Mouse (Mus musculus): ENCODE results near the gene Dnaja1.

The Dnaja1 gene

GRCm38 (mm10) chr4:40722011-40722666 is at the start of gene Dnaja1:
TSS of gene Dnaja1 (plus strand) at chr4:40722150.
- peak; percentile 95 to 100 for DNase-seq (ENCODE audit: low spot score in 2 of 2)

DNA sequence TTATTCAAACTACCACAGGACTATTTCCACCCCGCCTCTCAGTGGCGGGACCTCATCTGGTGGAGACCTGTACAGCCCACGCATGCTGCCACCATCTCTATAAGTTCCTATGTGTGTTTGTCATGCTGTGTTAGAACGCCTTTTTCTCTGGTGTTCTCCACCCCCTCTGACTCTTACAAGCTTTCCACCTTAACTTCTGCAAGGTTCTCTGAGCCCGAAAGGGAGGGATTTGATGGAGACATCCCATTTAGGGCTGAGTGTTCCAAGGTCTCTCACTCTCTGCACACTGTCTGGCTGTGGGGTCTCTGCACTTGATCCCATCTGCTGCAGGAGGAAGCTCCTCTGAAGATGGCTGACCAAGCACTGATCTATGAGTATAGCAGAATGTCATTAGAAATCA is 48.4 kb upstream of the Dnaja1 start:
- DNase-seq (ENCODE audit: low spot score in 2 of 2): no peak

GRCm38 (mm10) chr4:40676338-40676737 is 45.6 kb upstream of the Dnaja1 start:
- no peak for DNase-seq (ENCODE audit: low spot score in 2 of 2)

DNA sequence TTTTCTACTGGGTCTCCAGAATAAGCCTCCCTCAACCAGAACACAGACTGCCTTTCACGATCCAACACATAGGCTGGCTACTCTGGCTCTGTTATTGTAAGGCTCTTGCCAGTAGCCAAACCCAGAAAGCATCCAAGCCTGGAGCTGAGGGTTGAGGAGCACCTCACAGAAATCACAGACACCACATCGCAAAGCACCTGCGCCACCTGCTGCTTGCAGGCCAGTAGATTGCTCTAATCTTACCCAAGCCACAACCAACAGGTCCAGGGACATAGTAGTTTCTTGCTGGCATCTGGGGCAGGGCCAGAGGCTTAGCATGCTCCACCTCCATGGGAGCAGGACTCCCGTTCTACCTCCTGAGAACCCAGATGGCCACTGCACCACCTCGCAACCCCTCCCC is 44.8 kb upstream of the Dnaja1 start:
- no peak for DNase-seq (ENCODE audit: low spot score in 2 of 2)

DNA sequence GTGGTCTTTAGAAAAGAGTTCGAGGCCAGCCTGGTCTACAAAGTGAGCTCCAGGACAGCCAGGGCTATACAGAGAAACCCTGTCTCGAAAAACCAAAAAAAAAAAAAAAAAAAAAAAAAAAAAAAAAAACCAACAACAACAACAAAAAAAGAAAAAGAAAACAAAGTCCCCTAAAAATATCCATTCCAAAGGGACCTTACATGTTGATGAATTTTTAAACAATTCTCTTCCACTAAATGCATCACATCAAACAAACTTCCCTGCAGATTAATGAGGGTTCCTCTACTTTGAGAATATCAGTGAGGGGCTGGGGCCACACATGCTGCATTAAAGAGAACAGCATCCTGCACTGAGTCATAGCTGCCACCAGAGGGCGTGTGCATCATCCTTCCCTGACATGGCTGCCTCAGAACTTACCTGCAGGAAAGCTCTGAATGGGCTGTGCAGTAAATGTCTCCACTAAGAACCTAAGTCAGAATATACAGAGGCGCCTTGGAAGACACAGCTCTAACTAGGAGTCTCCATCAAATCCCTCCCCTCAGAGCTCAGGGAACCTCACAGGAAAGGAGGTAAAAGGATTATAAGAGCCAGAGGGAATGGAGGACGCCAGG is 41.6 kb upstream of the Dnaja1 start:
- peak in 1 of 2 experiments; percentile 51 for DNase-seq (ENCODE audit: low spot score in 2 of 2)

DNA sequence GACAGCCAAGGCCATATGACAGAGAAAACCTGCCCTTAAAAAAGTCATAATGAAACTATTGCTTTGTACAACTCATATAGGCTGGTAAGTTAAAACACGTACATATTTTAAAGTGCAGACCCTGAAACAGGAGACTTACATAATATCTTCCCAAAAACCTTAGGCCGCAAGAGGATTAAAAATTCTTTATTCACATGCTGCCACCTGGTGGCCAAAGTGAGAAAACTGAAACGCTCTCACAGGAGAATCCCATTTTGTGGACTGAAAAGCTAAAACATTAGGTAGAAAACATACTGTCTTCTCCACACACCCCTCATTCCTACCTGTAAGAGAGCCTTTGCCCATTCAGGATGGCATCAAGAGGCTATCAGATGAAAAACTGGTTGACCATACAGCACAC is 40.0 kb upstream of the Dnaja1 start:
- DNase-seq (ENCODE audit: low spot score in 2 of 2): peak in 1 of 2 experiments; percentile 37

DNA sequence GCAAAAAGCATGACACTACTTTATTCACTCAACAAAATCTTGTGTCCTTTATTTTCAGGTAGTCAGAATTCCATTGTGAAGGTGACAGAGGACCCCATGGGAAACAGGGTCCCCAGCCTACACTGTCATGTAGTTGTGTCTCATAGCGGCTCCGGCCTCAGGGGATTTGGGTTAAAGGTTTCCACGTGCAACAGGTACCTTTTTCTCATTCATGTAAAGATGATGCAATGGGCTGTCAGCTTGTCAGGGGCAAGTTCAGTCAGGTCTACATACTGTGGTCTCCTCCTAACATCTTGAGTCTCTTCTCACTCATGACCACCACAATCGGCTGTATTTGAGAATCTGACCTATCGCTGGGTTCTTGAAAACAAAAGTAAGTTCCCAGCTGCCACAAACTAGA is 39.6 kb upstream of the Dnaja1 start:
- no peak for DNase-seq (ENCODE audit: low spot score in 2 of 2)

- DNase-seq (ENCODE audit: low spot score in 2 of 2): no peak
These were observed 38.6 kb upstream of the Dnaja1 start for GRCm38 (mm10) chr4:40683306-40683705.

GRCm38 (mm10) chr4:40691100-40691499 is 30.9 kb upstream of the Dnaja1 start:
- no peak for DNase-seq (ENCODE audit: low spot score in 2 of 2)

- DNase-seq (ENCODE audit: low spot score in 2 of 2): no peak
These were observed 24.9 kb upstream of the Dnaja1 start for GRCm38 (mm10) chr4:40697059-40697458.

GRCm38 (mm10) chr4:40700216-40700615 is 21.7 kb upstream of the Dnaja1 start:
- no peak for DNase-seq (ENCODE audit: low spot score in 2 of 2)

DNA sequence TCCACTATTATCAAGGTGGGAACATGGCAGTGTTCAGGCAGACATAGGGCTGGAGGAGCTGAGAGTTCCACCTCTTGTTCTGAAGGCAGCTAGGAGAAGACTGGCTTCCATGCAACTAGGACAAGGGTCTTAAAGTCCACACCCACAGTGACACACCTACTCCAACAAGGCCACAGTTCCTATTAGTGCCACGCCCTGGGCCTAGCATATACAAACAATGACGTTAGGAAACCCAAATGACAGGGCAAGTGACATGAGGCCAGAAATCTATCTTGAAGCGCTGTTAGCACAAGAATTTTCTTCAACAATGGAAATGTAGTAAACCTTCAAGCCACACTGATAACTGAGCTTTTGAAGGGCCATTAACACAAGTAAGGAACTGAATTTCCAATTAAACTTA is 20.2 kb upstream of the Dnaja1 start:
- no peak for DNase-seq (ENCODE audit: low spot score in 2 of 2)

DNA sequence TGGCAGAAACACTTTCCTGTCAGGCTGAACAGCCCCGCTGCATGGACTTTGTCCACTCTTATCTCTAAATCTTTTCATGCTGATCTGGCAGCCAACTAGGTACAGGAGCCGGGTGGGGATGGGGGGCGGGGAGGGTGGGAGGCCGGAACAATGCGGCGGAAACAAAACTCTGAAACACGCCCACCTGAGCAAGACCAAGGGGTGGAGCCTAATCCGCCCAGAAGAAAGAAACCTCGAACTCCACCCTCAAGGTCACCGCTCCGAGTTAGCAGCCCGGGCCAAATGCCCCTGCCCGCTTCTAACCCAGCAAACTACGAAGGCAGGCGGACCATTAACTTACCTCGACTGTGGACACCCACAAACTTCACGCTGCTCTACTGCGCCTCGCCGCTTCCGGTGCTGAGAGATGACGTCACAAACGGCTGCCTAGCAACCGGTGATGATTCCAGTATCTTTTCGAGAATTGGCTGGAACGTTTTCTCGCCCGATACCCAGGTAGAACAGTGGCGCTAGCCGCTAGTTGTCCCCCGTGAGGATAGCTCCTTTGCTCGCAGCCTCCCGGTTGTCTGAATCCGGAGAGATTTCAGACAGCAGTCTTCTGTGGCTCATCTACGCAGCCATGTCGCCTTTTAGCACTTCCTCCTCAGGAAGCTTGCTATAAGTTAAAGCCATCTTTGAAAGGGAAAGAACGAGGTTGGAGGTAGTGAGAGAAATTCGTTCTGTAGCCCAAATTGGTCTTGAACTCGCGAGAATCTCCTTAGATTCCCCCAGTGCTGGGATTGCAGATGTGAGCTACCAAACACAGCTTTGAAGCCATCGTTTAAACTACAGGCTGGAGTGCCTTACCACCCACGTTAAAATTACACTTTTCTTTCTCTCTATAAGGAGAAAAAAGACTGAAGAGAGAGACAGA is 18.9 kb upstream of the Dnaja1 start, which contains the start of gene Aptx:
Aptx (minus strand) TSS at position 398 of the 913 bp plus-strand sequence.
- peak; percentile 94 to 95 for DNase-seq (ENCODE audit: low spot score in 2 of 2)

DNA sequence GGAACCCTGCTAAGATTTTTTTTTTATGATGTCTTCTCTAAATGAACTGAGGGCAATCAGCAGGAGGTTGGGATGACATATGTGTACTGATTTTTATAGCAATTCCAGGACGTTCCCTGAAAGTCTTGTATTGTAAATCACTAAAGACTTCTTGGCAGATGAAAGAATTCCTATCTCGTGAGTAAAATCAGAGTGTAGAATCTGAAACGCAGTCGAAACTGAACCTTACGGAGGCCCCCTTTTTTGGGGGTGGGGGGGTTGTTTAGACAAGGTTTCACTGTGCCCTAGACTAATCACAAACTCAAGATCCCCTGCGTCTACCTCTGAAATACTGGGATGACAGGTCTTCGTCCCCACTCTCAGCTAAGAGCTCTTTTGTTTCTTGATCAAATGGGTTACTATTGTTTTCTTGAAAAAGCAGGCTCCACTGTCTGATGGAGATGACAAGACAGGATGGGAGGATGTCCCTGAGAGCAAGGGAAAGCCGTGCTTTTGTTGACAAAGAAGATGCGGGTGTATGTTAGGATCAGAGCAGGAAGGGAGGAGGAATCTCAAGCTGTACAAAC is 18.2 kb upstream of the Dnaja1 start:
- DNase-seq (ENCODE audit: low spot score in 2 of 2): no peak

DNA sequence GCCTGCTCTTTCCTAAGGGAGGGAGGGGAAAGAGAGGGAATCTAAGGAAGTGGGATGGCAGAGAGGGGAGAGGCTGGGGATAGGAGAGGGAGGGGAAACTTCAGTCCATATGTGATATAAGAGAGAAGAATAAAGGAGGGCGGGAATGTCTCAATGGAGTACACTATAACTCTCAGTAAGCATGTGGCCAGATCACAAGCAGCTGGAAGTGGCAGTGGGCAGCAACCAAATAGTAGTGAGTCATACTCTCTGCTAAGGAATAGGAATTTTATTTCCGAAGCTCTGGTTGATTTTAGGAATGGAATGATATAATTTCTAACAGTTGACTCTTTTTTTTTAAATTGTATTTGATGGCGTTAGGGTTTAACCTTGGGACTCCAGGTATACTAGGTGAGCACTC is 4.8 kb upstream of the Dnaja1 start:
- DNase-seq (ENCODE audit: low spot score in 2 of 2): no peak

- DNase-seq (ENCODE audit: low spot score in 2 of 2): peak; percentile 15 to 23
These were observed 1.0 kb upstream of the Dnaja1 start for GRCm38 (mm10) chr4:40720910-40721309.

DNA sequence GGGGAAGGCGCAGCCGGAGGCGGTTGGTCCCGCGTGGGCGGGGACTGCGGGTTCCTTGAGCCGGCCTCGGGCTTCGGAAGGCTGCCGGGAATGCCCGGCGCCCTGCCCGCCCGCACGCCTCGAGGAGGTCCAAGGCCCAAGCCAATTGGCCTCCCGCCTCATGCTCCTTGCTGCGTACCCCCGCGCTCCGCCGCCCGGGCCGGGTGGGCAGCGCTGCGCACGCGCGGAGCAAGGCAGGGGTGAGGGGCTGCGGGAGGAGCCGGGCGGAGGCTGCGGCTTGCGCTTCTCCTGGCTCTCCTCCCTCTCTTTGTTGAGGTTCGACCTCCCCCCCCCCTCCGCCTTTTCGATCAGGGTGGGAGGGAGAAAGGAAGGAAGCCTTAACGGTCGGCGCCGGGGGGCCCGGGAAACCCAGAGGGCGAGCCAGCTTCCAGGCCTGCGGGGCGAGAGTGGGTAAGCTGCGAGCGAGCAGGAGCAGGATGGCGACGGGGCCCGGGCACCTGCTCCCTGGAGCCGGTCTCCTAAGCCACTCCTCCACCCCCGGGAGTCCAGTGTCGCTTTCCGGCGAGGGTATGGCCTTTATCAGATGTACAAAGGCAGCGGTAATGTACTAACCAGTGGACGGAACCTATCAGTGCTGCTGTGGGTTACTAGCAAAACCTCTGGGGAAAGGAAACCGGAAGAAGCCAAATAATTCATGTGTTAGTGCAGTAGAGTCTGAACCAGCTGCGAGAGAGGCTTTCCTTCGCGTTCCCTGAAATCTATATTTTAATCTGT is 924 bp downstream of the Dnaja1 start:
- DNase-seq (ENCODE audit: low spot score in 2 of 2): peak; percentile 76 to 84

DNA sequence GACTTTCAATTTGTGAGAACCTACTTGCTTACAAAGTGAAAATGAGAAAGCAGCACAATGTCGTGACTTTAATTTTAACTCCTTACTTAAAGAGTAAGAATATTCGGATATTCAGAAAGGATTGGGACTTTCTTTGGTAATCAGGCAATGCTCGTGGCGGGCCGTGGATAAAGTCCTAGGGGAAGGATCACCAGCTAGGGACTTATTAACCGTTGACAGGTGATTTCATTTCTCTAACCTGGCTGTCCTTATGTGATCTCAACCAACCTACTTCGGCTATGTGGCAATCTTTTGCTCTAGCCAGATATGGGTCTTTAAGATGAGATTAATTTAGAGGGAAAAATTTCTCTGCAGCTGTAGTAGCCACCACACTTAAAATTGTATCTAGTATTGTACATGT is 3.2 kb downstream of the Dnaja1 start:
- DNase-seq (ENCODE audit: low spot score in 2 of 2): no peak

GRCm38 (mm10) chr4:40725554-40725953 is 3.6 kb downstream of the Dnaja1 start:
- no peak for DNase-seq (ENCODE audit: low spot score in 2 of 2)

DNA sequence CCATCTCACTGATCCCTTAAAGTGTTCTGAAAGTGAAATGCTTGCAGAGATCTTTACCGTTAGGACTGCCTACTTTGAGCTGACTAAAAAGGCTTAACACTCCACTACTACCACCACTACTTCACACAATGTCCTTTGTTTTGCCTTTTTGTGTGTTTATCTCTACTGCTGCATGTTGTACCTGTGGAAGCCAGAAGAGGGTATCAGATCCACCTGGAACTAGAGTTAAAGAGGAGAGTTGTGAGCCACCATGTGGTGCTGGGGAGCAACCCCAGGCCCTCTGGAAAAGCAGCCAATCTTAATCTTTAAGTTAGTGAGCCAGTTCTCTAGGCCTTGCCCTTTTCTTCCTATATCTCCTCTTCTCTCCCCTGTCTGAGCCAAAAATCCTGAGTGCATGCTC is 5.3 kb downstream of the Dnaja1 start:
- no peak for DNase-seq (ENCODE audit: low spot score in 2 of 2)

DNA sequence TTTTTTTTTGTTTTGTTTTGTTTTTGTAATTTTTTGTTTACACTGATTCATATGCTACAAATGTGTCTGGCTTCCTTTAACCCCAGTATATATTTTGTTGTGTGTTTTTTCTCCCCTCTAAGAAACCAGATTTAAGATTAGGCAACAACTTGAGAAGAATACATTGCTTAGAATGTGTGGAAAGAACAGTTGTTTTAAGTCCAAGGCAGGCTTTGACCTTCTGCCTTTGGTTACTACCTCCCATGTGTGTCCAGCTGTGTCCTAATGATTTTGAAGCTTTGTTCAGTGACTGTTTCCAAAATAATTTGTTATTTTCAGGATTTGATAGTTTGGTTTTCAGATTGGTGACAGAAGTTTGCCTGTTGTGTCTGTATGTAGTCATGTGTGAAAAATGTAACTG is 9.3 kb downstream of the Dnaja1 start:
- DNase-seq (ENCODE audit: low spot score in 2 of 2): no peak

Data from thymus, postnatal 10 days (tissue).